Mouse (Mus musculus) embryonic fibroblast, embryonic 13.5 days (primary cell): ENCODE data around the gene Nt5e. TPM values are rescaled to one million over a fixed set of nuclear protein-coding genes. Genes with fewer than 3 reads are reported as not detected.

Experiments used
- H3K27ac ChIP-seq: 2 replicates; pipeline ENCODE4 v1.5.1; 2012; ENCODE audit warnings: low read length, control low read depth, inconsistent platforms; ENCODE audit not compliant: insufficient read depth
- H3K4me1 ChIP-seq: 2 replicates; pipeline ENCODE4 v1.6.1; 2011; ENCODE audit warnings: low read length; ENCODE audit not compliant: control insufficient read depth, insufficient read depth
- H3K4me3 ChIP-seq: 2 replicates; pipeline ENCODE4 v1.5.1; 2011; ENCODE audit warnings: mild to moderate bottlenecking, control low read depth, low read length; ENCODE audit not compliant: insufficient read depth
- CTCF ChIP-seq: IDR thresholded peaks from 2 replicates; pipeline ENCODE4 v1.5.1; 2011; ENCODE audit warnings: mild to moderate bottlenecking, control low read depth, low read length, moderate library complexity, borderline replicate concordance; ENCODE audit not compliant: insufficient read depth
- POLR2A ChIP-seq: IDR thresholded peaks from 2 replicates; pipeline ENCODE4 v1.6.1; 2011; ENCODE audit warnings: low read depth, mild to moderate bottlenecking, control low read depth, low read length, moderate library complexity
- polyA plus RNA-seq: library from polyadenylated mRNA; stranded (reverse); fragments of >200 nt; gene quantifications from 2 replicates; pipeline ENCODE4 v1.2.4, GENCODE M21; 2011; ENCODE audit warnings: low read depth; ENCODE audit not compliant: missing spikeins, insufficient read length

The Nt5e gene
- polyA plus RNA-seq, 1 experiment: 4.0 TPM

DNA sequence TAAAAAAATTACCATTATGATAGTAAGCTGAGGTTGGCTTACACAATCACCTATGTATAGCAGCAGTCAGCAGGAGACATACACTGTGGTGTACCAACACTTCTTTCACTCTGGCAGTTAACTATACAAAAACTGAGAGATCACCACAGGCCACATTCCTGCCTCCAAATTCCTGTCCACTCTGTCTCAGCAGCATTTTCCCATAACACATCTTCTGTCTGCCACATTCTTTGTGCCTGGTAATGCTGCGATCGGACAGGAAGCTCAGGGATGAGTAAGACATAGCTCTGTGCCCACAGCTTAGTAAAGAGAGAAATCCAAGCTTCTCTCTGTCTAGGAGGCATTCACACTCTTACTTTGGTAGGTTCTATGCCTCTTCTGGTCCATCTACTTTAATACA lies 46.0 kb downstream of the Nt5e start:
- Histone ChIP-seq H3K4me3 (no peak overlapping the region), H3K27ac (no peak overlapping the region), H3K4me1 (peaks cover 6% of the 10 kb centered on the region)
- TF ChIP-seq POLR2A (no peak), CTCF (no peak)

DNA sequence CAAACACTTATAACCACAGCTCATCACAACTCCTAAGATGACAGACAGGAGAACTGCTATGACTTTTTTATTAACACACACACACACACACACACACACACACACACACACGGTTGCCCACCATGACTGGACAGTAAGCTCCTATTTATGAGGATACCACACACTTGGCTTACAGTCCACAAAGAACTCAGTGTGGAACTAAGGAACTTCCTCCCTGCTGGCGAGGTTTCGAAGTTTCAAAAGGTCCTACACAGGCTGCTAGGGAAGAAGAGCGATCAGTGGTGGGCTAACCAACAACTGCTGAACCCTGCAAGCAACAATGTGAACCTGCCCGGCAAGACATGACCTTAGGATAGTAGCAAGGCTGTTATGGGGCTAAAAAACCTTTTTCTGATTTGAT lies 50.5 kb downstream of the Nt5e start:
- peaks cover 6% of the 10 kb centered on the region for H3K4me1 ChIP-seq
- no peak overlapping the region for H3K27ac ChIP-seq
- H3K4me3 ChIP-seq: no peak overlapping the region
- TF ChIP-seq POLR2A: no peak
- no peak for TF ChIP-seq CTCF

GRCm38 (mm10) chr9:88379057-88379456 lies 52.1 kb downstream of the Nt5e start:
- Histone ChIP-seq H3K4me3 (no peak overlapping the region), H3K27ac (no peak overlapping the region), H3K4me1 (no peaks in the 10 kb centered on the region; the same call in 1 of the 2 replicates)
- TF ChIP-seq POLR2A (no peak), CTCF (no peak)

DNA sequence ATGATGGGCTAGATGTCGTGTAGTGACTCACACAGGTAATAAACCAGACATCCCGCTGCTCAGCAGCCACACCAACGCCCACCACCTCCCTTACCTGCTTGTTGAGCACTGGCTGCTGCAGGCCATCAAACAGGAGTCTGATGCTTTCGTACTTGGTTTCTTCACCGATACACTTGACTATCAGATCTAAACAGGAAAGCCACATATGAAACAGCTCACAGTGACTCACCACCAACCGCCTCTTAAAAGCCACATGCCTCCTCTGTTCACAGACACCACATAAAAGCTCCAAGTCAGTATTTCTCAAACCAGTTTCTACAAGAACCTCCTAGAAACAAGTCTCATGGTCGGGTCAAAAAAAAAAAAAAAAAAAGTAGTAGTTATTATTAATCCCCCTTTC lies 53.1 kb downstream of the Nt5e start:
- TF ChIP-seq POLR2A: no peak
- no peak for TF ChIP-seq CTCF
- H3K27ac ChIP-seq: no peak overlapping the region
- H3K4me1 ChIP-seq: no peaks in the 10 kb centered on the region; the same call in 1 of the 2 replicates
- no peak overlapping the region for H3K4me3 ChIP-seq

DNA sequence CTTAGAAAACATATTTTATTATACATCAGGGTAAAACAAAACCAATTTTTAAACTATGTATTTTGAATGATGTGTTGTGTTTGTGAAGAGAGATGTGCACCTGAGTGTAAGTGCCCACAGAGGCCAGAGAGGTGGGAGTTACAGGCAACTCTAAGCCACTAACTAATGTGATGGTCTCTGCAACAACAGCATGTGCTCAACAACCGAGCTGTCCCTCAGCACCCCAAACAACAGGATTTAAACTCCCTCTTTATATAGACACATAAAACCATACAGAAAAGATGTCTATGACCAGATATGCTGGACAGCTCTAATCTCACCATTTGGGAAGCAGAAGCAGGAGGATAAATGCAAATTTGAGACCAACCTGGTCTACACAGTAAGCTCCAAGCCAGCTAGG lies 53.5 kb downstream of the Nt5e start:
- H3K27ac ChIP-seq: no peak overlapping the region
- no peaks in the 10 kb centered on the region; the same call in 1 of the 2 replicates for H3K4me1 ChIP-seq
- no peak overlapping the region for H3K4me3 ChIP-seq
- TF ChIP-seq POLR2A (no peak), CTCF (no peak)

DNA sequence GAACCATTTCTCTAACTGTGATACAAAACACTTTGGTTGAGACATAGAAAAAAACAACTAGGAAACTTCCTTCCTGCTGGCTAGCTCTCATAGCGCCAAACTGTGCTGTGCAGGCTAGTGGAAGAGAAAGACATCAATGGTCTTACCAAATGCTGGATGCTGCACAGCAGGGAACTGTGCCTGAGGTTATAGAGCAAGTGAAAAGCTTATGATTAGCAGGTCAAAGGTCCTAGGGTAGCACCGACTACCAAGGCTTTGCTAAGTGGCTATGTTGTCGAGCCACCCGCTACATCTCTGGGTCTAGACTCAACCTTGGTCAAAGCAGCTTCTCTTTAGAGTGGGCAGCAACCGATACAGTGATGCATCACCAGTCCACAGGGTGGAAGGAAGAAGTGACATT lies 61.8 kb downstream of the Nt5e start:
- Histone ChIP-seq H3K4me3 (no peak overlapping the region), H3K4me1 (no peaks in the 10 kb centered on the region), H3K27ac (no peak overlapping the region)
- TF ChIP-seq POLR2A: no peak
- no peak for TF ChIP-seq CTCF

DNA sequence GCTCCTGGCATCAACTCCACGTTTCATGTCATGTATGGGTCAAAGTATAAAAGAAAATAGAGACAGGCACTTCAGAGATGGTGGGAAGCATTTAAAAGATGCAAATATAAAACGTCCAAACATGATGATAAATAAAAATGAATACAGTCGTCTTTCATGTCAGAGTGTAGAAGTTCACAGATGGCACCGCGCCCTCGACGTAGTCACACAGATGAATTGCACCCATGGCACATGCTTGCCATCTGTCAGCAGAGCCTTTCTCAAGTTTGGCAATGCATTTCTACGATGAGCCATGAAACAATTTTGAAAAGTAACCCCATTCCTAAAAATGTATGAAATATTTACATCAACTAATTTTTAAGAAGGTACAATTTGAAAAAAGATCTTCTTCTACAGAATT lies 67.9 kb downstream of the Nt5e start:
- TF ChIP-seq CTCF (no peak), POLR2A (no peak)
- no peak overlapping the region for H3K4me3 ChIP-seq

DNA sequence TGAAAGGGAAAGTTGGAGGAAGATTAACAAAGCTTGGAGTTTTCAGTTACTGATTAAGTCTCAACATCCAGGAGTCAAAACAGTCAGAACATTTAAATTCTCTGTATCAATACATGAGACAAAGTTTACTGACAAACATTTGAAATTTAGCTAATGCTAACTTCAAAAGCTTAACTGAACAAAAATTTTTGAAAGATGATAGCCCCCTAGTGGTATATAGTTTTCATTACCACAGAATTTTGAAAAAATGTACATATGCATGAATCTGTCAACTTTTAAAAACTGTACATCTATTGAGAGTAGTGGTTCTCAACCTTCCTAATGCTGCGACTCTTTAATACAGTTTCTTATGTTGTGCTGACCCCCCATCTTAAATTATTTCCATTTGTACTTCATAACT lies 71.5 kb downstream of the Nt5e start:
- H3K27ac ChIP-seq: no peak overlapping the region
- no peaks in the 10 kb centered on the region for H3K4me1 ChIP-seq
- no peak overlapping the region for H3K4me3 ChIP-seq
- TF ChIP-seq POLR2A (no peak), CTCF (no peak)

More for the DNA sequence above, 67.9 kb downstream of the Nt5e start:
- H3K4me1 ChIP-seq: no peaks in the 10 kb centered on the region
- no peak overlapping the region for H3K27ac ChIP-seq

DNA sequence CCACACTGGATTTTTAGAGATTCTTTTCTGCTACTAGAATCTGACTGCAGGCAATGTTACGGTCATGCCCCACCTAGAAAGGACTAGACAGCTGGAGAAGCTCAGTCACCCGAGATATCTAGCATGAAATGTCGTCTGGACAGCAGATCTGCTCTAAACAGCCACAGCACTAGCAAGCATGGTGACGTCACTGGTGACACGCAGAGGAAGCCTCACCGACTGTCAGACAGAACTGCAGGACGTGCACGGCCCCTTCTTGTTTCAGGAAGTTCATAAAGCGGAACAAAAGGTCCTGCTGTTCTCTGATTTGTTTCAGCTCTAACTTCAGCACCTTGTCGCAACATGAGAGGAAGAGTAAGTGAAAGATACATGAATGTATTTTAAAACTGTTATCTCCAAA lies 77.1 kb downstream of the Nt5e start:
- Histone ChIP-seq H3K4me3 (no peak overlapping the region), H3K4me1 (no peaks in the 10 kb centered on the region), H3K27ac (no peak overlapping the region)
- TF ChIP-seq POLR2A (no peak), CTCF (no peak)

DNA sequence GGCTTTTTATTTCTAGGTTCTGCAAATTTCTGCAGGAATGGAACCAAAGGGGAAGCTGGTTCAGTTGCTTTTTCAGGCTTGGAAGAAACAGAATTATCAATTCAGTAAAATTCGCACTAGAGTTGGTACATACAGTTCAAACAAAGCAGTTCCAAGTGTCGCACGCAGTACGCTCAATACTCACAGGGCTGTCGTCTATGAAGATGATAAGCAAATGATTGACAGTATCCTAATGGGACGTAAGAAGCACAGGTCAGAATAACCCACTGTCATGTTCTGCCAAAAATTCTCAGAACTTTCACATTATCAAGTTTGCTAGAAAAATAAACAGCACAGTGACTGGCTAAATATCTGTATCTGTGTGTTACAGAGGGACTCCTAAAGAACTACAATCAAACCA lies 77.5 kb downstream of the Nt5e start:
- TF ChIP-seq POLR2A: no peak
- no peak for TF ChIP-seq CTCF
- H3K4me1 ChIP-seq: no peaks in the 10 kb centered on the region
- H3K27ac ChIP-seq: no peak overlapping the region
- H3K4me3 ChIP-seq: no peak overlapping the region

DNA sequence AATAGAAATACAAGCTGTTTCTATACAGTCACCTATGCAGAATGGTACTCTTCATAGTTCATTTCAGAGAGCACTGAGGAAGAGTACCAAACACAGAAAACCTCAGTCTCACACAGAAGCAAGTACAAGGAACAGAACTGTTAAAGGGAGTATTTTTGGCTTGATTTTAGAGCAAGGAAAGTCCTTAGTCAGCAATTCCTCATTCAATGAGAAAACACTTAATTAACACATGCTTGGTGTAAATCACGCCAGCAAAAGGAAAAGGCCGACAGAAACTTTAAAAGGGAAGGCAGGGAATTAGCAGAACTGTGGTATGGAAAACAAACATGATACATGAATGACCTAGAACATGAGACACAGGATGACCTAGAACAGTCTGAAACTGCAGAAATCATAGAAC lies 83.0 kb downstream of the Nt5e start:
- Histone ChIP-seq H3K4me1 (no peaks in the 10 kb centered on the region), H3K4me3 (no peak overlapping the region), H3K27ac (no peak overlapping the region)
- no peak for TF ChIP-seq POLR2A
- TF ChIP-seq CTCF: no peak

- no peaks in the 10 kb centered on the region for H3K4me1 ChIP-seq
- H3K27ac ChIP-seq: no peak overlapping the region
- no peak overlapping the region for H3K4me3 ChIP-seq
- TF ChIP-seq POLR2A: no peak
Measured at GRCm38 (mm10) chr9:88416752-88417151, 89.8 kb downstream of the Nt5e start.

Other genes with a start within 250 kb of the Nt5e start
- 33.9 and 34.3 TPM in 2 replicates for gene Snx14, start 111.8 kb downstream of the Nt5e start, polyA plus RNA-seq
- gene Gm20537, start 129.4 kb downstream of the Nt5e start, polyA plus RNA-seq: 12.3 and 19.7 TPM in 2 replicates
- 240 and 252 TPM in 2 replicates for gene Syncrip, start 155.4 kb downstream of the Nt5e start, polyA plus RNA-seq
- gene Zfp949, start 220.8 kb downstream of the Nt5e start, polyA plus RNA-seq: 5.3 and 8.8 TPM in 2 replicates